Mouse (Mus musculus) heart, embryonic 13.5 days (tissue): ENCODE data around the gene Xbp1. TPM values are rescaled to one million over a fixed set of nuclear protein-coding genes. Genes with fewer than 3 reads are reported as not detected.

Experiments used
- polyA plus RNA-seq: library from polyadenylated mRNA; unstranded; fragments of >200 nt; fragmentation: Nextera tagmentation; extraction: Ambion mirVana; gene quantifications from 2 replicates; pipeline ENCODE4 v1.2.1, GENCODE M21; 2015

Xbp1 gene
- polyA plus RNA-seq, 1 experiment from 2014 or later = 100 TPM

Other genes with a start within 250 kb of the Xbp1 start
- 7.6 and 8.6 TPM in 2 replicates for gene Znrf3, start 75.8 kb upstream of the Xbp1 start, polyA plus RNA-seq
- gene Ccdc117, start 21.5 kb downstream of the Xbp1 start, polyA plus RNA-seq = 11.4 and 11.9 TPM in 2 replicates
- not detected in 2 replicates for gene Ankrd36, start 49.0 kb downstream of the Xbp1 start, polyA plus RNA-seq
- gene Mrps24, start 195.0 kb downstream of the Xbp1 start, polyA plus RNA-seq = 175 and 191 TPM in 2 replicates
- 26.6 and 30.0 TPM in 2 replicates for gene Urgcp, start 241.7 kb downstream of the Xbp1 start, polyA plus RNA-seq